Mouse (Mus musculus) granulocyte monocyte progenitor cell, adult 5-6 weeks (primary cell): Measurements from ENCODE around the gene Btbd35f5. TPM values are rescaled to one million over a fixed set of nuclear protein-coding genes. Genes with fewer than 3 reads are reported as not detected.
"Not testable (repeated sequence)": the region's sequence is repeated elsewhere in the genome, so short reads cannot be mapped to it uniquely, and the experiment has no call there.

Experiments used
- ATAC-seq: replicated peaks from 2 replicates; pipeline ENCODE4 v1.8.0; 2016; ENCODE audit warnings: mild to moderate bottlenecking, moderate TSS enrichment, inconsistent platforms; ENCODE audit not compliant: poor library complexity, severe bottlenecking
- total RNA-seq, 2 experiments: library from RNA; stranded (forward) in 1 of 2; stranded (reverse) in 1 of 2; fragments of 200-712, 200-1000 nt in 1 of 2; fragments of >200 nt in 1 of 2; fragmentation: Nextera tagmentation in 1 of 2; gene quantifications; 2 replicates each; pipeline ENCODE4 v1.2.3; 2014 to 2017

Btbd35f5 gene
- not detected in 2 replicates for total RNA-seq (2014; fragmentation: Nextera tagmentation)
- total RNA-seq (2017): not detected in 2 replicates

DNA sequence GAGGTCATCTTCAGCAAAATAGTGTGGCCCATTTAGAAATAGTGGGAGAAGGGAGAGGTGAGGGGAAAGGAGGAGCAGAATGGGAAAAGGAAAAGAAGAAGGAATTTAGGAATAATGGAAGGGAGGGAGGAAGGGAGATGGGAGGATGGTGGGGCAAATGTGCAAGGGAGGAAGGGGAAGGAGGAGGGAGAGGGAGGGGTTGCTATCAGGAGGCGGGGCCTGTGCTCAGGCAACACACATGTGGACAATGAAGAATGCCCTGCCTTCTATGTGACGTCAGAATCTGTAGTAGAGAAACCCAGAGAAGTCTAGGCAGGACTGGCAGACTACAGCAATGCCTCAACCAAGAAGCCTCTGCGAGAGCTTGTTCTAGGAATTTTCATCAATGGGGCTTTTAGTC, at the start of gene Btbd35f5:
Gene Btbd35f5, plus strand, starts transcription at position 301 of the 400 bp plus-strand sequence.
- not testable (repeated sequence) for ATAC-seq

GRCm38 (mm10) chrX:32941468-32941867, 32.2 kb upstream of the Btbd35f5 start, which contains the start of gene Gm21789:
Gm21789 (plus strand) TSS chrX:32941768.
- ATAC-seq: not testable (repeated sequence)

Other genes starting within 250 kb of the Btbd35f5 start
- not detected in 2 replicates for gene Btbd35f21, start 247.8 kb upstream of the Btbd35f5 start, total RNA-seq (2014; fragmentation: Nextera tagmentation)
- not detected in 2 replicates for gene Btbd35f21, start 247.8 kb upstream of the Btbd35f5 start, total RNA-seq (2017)
- gene Btbd35f30, start 79.3 kb upstream of the Btbd35f5 start, total RNA-seq (2014; fragmentation: Nextera tagmentation): not detected in 2 replicates
- not detected in 2 replicates for gene Btbd35f30, start 79.3 kb upstream of the Btbd35f5 start, total RNA-seq (2017)
- gene Gm21789, start 32.1 kb upstream of the Btbd35f5 start, total RNA-seq (2014; fragmentation: Nextera tagmentation): not detected in 2 replicates
- gene Gm21789, start 32.1 kb upstream of the Btbd35f5 start, total RNA-seq (2017): not detected in 2 replicates